Mouse (Mus musculus): ENCODE measurements around the gene Scp2.

The Scp2 gene

GRCm38 (mm10) chr4:108018961-108019921 lies 125.6 kb downstream of the Scp2 start:
- CTCF ChIA-PET: no interaction called here

- CTCF ChIA-PET: no interaction called here
These were observed 126.4 kb downstream of the Scp2 start for GRCm38 (mm10) chr4:108018241-108018923.

GRCm38 (mm10) chr4:108017839-108018238 lies 127.0 kb downstream of the Scp2 start:
- CTCF ChIA-PET: no interaction called here

DNA sequence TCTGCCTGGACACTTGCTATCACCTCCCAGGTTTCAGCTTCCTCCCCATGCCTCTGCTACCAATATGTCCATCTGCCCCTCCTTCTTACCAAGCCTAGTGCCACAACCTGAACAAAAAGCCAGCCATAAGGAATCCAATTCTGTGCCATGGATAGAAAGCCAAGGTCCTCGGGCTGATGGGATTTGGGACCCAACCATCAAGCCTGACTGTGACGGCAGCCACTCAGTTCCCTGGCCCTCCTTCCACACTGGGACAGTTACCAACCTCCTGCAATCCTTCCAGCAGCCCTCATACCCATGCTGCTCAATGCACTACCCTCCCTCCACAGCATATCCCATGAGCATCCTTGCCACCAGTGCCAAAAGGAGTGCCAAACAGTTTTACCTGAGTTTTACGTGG lies 128.5 kb downstream of the Scp2 start:
- CTCF ChIA-PET: no interaction called here

GRCm38 (mm10) chr4:108015067-108015765 lies 129.6 kb downstream of the Scp2 start:
- CTCF ChIA-PET: no interaction called here

DNA sequence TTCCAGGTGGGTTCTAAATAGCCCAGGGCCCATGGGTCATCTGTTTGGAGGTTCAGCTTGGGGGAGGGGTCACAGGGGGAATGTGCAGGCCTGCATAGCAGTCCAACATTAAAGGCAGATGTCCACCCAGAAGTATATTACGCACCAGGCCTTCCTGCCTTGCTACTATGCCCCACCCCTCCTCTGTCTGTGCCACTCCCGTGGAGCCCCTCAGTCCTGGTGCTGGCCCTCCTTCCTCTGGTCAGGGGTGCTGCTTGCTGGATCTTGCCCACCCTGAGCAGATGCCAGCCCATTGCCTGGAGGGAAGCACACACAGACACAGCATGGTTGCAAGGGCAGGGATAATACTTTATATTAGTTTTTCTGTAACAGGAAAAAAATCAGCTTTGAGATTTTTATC lies 130.3 kb downstream of the Scp2 start:
- CTCF ChIA-PET: interaction anchor here (0.6 kb wide), 1 partner anchor 65 kb away, joined by 5 read pairs; no protein-coding TSS in a partner anchor

DNA sequence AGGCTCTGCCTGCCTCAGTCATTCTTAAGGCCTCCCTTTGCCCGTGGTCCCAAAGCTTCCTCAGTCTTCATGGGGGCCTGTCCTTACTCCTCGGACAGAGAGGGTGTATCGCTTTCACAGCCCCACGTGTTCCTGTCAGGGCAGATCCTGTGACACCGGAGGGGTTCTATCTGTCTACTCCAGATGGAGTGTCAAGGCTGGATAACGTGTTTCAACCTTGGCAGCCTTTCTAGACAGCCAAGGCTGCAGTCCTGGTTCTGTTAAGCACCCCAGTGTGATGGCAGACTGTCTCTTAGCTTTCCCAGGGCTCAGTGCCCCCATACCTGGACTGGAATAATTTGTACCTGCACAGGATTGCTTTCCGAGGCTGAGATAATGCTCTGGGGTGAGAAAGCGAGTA lies 136.3 kb downstream of the Scp2 start:
- CTCF ChIA-PET: no interaction called here

- CTCF ChIA-PET: no interaction called here
These were observed 137.2 kb downstream of the Scp2 start for GRCm38 (mm10) chr4:108007532-108008103.

- CTCF ChIA-PET: no interaction called here
These were observed 139.5 kb downstream of the Scp2 start for GRCm38 (mm10) chr4:108005328-108005727.

- CTCF ChIA-PET: interaction anchor here (0.7 kb wide), 1 partner anchor 10 kb away, joined by 5 read pairs; no protein-coding TSS in a partner anchor
These were observed 145.4 kb downstream of the Scp2 start for GRCm38 (mm10) chr4:107999380-107999779.

GRCm38 (mm10) chr4:107998641-107999332 lies 146.0 kb downstream of the Scp2 start:
- CTCF ChIA-PET: interaction anchor here (0.7 kb wide), 1 partner anchor 10 kb away, joined by 5 read pairs; no protein-coding TSS in a partner anchor

- CTCF ChIA-PET: no interaction called here
These were observed 148.3 kb downstream of the Scp2 start for GRCm38 (mm10) chr4:107996418-107996986.

DNA sequence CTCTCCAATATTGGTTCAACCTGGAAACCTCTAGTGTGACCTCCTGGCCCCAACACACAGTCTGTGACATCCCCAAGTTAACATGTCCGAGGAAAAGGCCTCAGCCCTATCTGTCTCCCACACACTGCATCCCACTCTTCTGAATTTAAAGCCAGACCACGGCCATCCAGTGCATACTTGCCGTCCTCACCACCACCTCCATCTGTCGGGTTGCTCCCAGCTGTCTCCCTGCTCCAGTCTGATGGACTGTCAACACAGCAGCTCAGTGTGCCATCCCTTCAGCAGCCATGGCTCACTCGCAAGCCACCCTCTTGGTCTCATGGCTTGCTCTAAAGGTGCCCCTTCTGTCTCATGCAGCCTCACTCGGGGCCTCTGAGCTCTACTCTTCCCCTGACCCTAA lies 149.1 kb downstream of the Scp2 start:
- CTCF ChIA-PET: no interaction called here

GRCm38 (mm10) chr4:107995011-107995410 lies 149.8 kb downstream of the Scp2 start:
- CTCF ChIA-PET: no interaction called here
